Mouse (Mus musculus) spleen, adult 18-20 months (tissue): ENCODE measurements around the gene Slc25a1.
A peak's percentile ranks its signal among the peaks of the same experiment; 100 is the strongest.

Source experiments
- DNase-seq, 2 experiments: peaks; one replicate each; pipeline ENCODE4 v3.0.0; 2022; ENCODE audit warnings: mixed read lengths in 2 of 2

The Slc25a1 gene

DNA sequence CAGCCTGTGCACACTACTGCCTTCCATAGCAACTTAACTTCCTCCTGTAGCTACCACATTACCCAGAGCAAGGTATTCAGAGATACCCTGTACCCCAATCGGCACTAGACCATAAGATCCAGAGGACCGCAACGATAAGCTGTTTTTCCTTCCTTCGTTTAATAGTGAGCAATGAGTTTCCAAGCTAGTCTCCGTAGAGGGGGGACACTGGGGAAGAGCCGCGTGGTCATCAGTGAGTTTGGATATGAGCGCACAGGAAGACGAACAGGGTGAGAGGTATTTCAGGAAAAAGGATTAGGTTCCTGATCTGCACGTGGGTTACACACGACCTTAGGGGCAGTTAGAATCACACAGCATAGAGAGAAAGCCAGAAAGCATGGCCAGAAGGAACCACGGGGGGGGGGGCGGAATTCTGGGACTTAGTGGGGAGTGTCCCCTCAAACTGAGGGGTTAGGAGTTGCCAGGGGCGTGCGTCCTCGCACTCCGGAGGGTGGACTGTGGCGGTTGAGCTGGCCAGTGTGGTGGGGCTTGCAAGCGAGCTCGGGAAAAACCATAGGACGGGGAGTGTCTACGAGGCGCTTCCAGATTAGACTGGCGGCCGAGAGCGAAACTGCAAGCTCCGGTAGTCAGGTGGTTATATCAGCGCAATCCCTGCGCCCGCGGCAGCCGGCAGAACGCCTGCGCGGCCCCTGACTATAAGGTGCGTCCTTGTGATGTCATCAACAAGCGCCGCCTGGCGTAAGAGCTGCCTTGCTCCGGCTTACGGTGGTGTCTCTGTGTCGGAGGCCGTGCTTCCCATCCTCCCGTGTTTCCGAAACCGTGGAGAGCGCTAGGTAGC is 6.5 kb downstream of the Slc25a1 start:
- DNase-seq = peak; percentile 87 to 91

- no peak for DNase-seq
These were observed 7.4 kb downstream of the Slc25a1 start for GRCm38 (mm10) chr16:17920586-17920985.

- DNase-seq = no peak
These were observed 13.4 kb downstream of the Slc25a1 start, which contains the start of gene Gsc2 for GRCm38 (mm10) chr16:17914307-17915249. Gsc2 (minus strand) TSS chr16:17915059.

DNA sequence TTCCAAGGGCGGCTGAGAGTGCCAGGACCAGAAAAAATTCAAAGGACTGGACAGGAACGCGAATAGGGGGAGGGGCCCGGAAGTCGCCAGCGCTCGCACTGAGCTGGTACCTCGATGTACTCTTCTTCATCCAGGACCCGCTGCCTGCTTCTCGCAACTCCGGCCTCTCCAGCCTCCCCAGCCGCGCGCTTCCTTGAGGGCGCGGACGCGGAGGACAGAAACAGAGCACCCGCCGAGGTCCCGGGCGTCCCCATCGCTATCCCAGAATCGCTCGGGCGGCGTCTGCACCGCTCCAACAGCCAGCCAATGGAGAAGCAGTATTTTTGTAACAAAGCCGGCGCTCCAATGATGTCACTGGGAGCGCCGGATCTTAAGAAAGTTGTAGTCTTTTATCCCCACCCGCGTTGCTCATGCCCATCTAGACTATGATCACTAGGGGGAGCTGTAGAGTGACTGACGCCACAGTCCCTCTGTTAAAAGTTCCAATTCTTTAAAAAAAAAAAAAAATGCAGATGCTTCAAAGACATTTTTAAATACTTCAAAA is 16.9 kb downstream of the Slc25a1 start, which contains the start of gene Ess2:
Gene Ess2, minus strand, starts transcription at position 297 of the 544 bp plus-strand sequence.
- DNase-seq = peak; percentile 76 to 79

DNA sequence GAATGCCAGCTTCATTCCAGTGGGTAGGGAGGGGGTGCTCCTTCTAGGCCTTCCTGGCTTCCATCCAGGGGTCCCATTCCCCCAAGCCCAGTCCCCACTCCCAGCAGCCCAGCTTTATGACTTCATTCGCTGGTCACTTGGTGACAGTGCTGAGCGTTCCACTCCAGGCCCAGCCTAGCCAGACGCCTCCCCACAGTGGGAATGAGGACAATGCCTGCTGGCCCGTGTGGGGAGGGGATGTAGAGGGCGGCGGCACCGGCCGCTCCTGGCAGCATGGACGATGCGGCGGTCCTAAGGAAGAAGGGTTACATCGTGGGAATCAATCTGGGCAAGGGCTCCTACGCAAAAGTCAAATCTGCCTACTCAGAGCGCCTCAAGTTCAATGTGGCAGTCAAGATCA is 29.6 kb downstream of the Slc25a1 start, which contains the start of the genes Dgcr2 and Tssk2:
Gene Dgcr2, minus strand, starts transcription at position 101 of the 400 bp plus-strand sequence.
Gene Tssk2, plus strand, starts transcription at position 176 of the 400 bp plus-strand sequence.
- no peak for DNase-seq

DNA sequence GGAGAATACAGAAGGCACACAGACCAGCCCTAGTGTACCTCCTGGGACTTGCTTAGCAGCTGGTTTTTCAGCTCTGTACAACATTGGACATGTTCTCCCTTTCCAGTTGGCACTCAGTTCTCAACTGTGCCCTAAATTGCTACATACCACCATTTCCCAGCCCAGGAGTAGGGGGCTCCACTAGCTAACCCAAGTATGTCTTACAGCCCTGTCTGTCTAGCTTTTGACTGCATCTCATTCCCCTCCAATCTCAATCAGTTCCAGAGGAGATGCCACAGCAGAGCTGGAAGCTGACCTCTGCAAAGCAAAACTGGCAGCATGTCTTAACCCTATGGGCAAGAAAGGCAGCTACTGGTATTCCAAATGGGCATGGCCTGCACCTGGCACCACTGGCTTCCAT is 31.9 kb downstream of the Slc25a1 start:
- no peak for DNase-seq

GRCm38 (mm10) chr16:17893923-17894322 is 34.1 kb downstream of the Slc25a1 start, which contains the start of gene Tssk1:
Tssk1 (plus strand) TSS chr16:17894223.
- DNase-seq = no peak

DNA sequence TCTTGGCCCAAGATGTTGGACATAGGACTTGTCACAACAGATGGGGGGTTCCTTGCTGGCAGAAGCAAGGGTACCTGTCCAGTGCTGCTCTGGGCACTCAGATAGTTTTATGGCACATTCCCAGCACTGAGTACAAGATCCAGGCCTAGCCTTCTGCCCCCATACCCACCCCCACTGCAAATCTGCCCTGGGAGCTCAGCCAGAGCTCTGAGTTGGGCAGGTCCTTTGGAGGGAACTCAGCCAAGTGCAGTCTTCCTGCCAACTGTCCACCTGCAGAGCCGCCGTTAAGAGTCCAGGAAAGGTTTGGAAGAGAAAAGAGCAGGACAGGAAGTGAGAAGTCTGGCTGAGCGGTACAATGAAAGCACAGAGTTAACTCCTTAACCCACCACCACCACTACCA is 35.4 kb downstream of the Slc25a1 start:
- DNase-seq = no peak

DNA sequence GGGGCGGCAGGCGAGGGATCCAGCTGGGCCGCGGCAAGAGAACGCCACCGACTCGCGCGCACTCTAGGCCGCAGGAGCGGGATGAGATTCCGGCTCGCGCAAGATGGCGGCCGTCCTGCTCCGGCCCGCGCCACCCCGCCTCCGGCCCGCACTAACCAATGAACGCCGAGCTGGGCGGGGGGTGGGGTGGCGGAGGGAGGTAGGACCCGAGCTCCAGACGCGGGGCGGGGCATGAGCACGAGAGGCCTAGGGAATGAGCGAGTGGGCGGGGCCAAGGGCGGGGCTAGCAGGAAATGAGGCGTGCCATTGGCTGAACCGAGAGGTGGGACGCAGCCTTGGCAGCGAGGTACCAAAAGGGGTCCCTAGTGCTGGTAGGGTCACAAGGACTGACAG is 36.5 kb downstream of the Slc25a1 start, which contains the start of gene Gm20518:
Gene Gm20518, minus strand, starts transcription at position 105 of the 393 bp plus-strand sequence.
- DNase-seq = peak; percentile 97 to 100

- peak; percentile 18 to 35 for DNase-seq
These were observed 37.0 kb downstream of the Slc25a1 start for GRCm38 (mm10) chr16:17890917-17891566.

DNA sequence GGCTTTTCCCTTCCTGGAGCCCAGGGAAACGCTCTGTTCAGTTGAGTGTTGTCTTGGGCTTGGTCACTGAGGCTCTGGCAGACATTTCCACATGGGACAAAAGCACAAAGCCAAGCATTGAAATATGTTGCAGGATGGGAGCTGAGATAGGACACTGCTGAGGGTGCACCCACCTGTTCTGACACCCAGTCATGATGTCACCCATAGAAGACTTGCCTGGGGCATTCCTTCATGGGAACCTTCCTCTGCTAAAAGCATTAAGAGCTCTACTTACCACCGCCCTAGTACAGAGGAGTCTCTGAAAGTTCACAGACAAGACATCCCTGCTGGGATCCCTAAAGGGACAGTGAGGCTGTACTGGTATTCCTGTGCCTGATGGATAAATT is 37.7 kb downstream of the Slc25a1 start:
- no peak for DNase-seq

DNA sequence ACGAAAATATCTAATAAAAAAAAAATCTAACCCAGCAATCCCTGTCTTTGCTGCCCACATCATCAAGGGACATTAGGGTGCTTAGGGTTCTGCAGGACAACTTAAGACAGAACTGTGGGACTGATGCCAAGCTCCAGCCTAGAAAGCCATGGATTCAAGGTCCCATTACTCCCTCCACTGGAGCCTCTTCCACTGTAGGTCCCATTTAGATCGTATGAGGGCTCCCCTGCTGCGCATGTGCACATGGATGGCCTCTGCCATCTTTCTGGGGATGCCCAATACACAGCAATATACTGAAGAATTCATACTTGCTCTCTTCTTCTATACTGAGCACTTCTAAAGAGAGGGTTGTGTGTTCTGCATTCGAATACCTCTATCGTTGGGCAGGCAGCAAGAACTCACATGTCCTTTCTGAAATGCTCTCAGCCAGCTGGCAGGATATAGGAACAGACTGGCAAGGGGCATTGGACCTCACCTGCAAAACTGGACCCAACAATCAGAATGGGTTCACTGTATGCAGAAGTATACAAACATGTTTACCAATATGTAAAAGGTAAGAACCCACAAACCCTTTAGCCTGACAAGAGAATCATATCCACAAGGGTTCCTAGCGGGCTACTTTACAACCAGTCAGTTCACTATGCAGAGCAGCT is 38.2 kb downstream of the Slc25a1 start:
- no peak for DNase-seq

DNA sequence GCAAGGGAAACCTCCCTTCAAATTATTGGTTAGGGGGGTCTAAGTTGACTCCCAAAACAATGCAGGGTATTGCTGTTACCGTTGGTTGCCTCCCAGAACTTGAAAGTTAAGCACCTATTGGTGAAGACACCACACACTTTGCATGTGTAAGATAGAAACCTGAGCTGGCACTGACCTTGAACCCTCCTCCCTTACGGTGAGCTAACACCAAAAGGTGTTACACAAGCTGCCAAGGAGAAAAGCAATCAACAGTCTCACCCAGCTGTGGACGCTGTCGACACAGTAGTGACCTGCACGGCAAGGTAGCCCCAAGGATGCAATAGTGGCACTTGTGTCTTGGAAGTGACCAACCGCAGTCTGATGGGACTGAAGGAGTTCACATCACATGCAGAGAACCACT is 43.9 kb downstream of the Slc25a1 start:
- DNase-seq = no peak

DNA sequence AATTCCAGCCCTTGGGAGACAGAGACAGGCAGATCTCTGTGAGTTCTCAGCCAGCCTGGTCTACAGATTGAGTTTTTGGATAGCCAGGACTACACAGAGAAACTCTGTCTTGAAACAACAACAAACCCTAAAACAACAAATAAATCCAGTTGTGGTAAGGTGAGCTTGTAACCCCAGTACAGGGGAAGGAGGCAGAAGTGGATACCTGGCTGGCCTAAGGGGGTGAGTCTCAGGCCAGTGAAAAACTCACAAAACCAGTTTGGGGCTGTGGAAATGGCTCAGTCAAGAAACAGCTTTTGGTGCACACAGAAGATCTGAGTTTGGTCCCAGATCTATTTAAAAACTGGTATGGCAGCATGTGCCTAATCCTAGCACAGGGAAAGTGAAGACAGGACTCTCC is 45.8 kb downstream of the Slc25a1 start:
- no peak for DNase-seq

- no peak for DNase-seq
These were observed 48.4 kb downstream of the Slc25a1 start for GRCm38 (mm10) chr16:17879571-17879970.

DNA sequence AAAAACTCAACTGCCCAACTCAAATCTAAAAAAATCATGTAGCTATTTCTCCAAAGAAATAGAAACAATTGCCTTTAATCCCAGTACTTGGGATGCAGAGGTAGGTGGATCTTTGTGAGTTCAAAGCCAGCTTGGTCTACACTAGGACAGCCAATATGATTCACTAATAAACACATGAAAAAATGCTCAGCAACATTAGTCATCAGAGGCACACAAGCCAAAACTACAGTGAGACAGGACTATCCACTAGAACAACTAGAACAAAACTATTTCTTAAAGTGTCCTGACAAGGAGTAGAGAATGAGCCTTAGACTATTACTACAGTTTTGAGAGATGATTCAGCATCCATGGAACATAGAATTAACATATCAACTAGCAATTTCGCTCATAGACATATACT is 51.9 kb downstream of the Slc25a1 start:
- no peak for DNase-seq
